Mouse (Mus musculus): ENCODE measurements around the gene Slc36a1. TPM values are rescaled to one million over a fixed set of nuclear protein-coding genes. Genes with fewer than 3 reads are reported as not detected.
A peak's percentile ranks its signal among the peaks of the same experiment; 100 is the strongest.

The Slc36a1 gene
- polyA plus RNA-seq, 1 experiment from 2014 or later, result 3.0 TPM

DNA sequence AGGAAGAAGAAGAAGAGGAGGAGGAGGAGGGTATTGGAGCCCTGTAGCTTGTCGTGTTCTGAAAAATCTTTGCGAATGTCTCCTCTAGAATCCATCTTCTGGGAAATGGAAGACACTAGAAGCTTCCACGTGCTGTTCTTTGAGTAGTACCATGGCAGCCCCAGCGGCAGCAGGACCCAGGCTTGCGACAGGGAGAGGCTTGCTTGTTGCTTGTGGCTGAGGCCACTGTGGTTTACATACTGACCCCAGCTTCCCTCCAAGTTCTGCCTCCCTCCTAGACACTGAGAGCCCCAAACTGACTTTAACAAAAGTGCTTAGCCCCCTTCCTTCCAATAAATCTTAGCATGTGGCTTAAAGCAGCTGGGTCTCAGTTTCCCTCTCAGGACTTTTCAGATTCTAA is 19.9 kb upstream of the Slc36a1 start:
- no peak overlapping the region for H3K4me2 ChIP-seq
- H3K4me3 ChIP-seq, result no peak overlapping the region
- H3K9me3 ChIP-seq, result no peaks in the 10 kb centered on the region
- H3K36me3 ChIP-seq, result no peaks in the 10 kb centered on the region
- H3K27ac ChIP-seq (replicated peaks), result no peak overlapping the region
- no peaks in the 10 kb centered on the region for H3K4me1 ChIP-seq (replicated peaks)
- no peak overlapping the region for H3K9ac ChIP-seq
- ATAC-seq (ENCODE audit: low read depth), result no peak
- WGBS, result 82% methylated on average over 5 of the region's 5 CpGs
- no peaks in the 10 kb centered on the region for H3K27me3 ChIP-seq

DNA sequence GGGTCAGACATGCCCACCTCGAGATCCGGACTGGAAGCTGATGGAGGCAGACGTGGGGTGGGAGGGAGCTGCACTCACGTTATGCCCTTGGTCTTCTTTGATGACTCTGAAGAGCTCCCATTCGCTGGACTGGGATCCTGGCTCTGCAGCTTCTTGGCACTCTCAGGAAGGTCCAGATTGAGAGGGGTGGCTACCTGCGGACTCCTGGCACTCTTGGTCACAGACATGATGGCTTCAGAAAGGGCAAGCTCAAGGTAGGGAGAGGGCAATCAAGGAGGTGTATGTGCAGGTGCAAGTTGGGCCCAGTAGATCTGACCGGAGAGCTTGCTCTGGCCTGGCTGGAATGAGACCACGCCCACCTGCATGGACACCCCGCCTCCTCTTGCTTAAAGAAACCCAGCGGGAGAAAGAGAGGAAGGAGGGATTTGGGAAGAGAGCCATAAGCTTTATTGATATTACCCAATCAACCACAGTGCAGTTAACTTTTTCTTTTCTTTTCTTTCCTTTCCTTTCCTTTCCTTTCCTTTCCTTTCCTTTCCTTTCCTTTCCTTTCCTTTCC is 19.3 kb upstream of the Slc36a1 start, which contains the start of gene Slc36a2:
Gene Slc36a2, minus strand, starts transcription at position 345 of the 559 bp plus-strand sequence.
- Histone ChIP-seq H3K36me3 (no peaks in the 10 kb centered on the region), H3K4me1 (replicated peaks) (no peaks in the 10 kb centered on the region), H3K27me3 (no peaks in the 10 kb centered on the region), H3K9me3 (no peaks in the 10 kb centered on the region), H3K9ac (no peak within 1 kb of the TSS), H3K4me2 (no peak within 1 kb of the TSS), H3K27ac (replicated peaks) (no peak within 1 kb of the TSS), H3K4me3 (no peak within 1 kb of the TSS)
- ATAC-seq (ENCODE audit: low read depth), result no peak
- 26% methylated on average over 10 of the region's 10 CpGs for WGBS

DNA sequence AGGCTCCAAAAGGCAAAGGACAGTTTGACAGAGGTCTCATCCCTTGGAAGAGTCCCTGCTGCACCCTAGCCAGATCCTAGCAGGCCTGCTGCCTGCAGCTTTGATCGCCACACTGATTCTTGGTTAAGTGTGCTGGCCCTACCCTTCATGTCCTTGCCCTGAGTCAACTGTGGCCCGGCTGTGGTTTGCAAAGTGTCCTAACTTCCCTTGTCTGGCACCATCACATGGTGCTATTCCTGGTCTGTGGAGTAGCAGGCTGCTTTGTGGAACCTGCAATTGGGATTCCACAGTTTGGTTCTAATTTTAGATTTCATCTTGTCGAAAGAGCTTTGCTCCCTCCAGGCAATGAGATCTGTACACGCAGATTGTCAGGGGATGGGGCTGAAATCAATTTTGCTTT is 16.9 kb upstream of the Slc36a1 start:
- no peak for ATAC-seq (ENCODE audit: low read depth)
- H3K4me3 ChIP-seq, result no peak overlapping the region
- H3K9me3 ChIP-seq, result no peaks in the 10 kb centered on the region
- no peaks in the 10 kb centered on the region for H3K4me1 ChIP-seq (replicated peaks)
- no peak overlapping the region for H3K9ac ChIP-seq
- no peaks in the 10 kb centered on the region for H3K27me3 ChIP-seq
- H3K27ac ChIP-seq (replicated peaks), result no peak overlapping the region
- no peak overlapping the region for H3K4me2 ChIP-seq
- no peaks in the 10 kb centered on the region for H3K36me3 ChIP-seq
- WGBS, result 92% methylated on average over 4 of the region's 4 CpGs

DNA sequence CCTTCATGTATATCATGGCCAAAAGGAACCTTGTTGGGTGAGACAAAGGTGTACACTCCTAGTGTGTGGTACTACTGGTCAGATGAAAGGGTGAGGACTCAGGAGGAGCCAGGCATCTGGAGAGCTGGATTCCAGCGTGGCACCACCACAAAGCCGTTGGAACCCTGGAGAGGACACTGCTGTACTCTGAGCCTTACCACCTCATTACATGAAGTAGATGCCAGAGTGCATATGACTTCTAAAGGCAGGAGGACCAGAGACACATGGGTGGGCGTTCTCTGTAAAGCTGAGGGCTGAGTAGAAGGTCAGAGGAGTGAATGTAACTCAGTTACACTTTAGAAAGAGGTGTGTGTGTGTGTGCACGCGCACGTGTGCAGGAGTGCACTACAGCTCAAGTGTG is 16.4 kb upstream of the Slc36a1 start:
- Histone ChIP-seq H3K4me2 (no peak overlapping the region), H3K27me3 (no peaks in the 10 kb centered on the region), H3K4me3 (no peak overlapping the region), H3K9me3 (no peaks in the 10 kb centered on the region), H3K27ac (replicated peaks) (no peak overlapping the region), H3K4me1 (replicated peaks) (no peaks in the 10 kb centered on the region), H3K9ac (no peak overlapping the region), H3K36me3 (no peaks in the 10 kb centered on the region)
- no peak for ATAC-seq (ENCODE audit: low read depth)
- 86% methylated on average over 6 of the region's 6 CpGs for WGBS

DNA sequence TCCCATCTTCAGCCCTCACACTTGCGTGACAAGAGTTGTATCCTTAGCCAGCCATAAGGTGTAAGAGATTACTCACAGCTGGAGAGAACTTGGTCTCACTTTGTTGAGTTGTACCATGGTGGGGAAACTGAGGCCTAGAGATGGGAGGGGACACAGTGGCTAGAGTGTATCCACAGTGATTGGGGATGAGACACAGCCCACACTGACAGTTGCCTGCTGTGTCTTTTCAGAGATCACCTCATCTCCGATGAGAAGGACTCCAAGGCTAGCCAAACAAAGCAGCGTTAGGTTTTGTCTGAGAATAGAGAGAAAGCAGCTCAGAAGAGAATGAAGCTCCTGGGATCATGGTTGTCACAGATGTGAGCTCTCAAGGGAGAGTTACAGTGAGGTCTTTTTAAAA is 13.9 kb upstream of the Slc36a1 start:
- no peak overlapping the region for H3K9ac ChIP-seq
- H3K4me3 ChIP-seq, result no peak overlapping the region
- H3K36me3 ChIP-seq, result no peaks in the 10 kb centered on the region
- ATAC-seq (ENCODE audit: low read depth), result no peak
- no peak overlapping the region for H3K27ac ChIP-seq (replicated peaks)
- WGBS, result 90% methylated on average over 3 of the region's 3 CpGs
- H3K27me3 ChIP-seq, result no peaks in the 10 kb centered on the region
- H3K4me1 ChIP-seq (replicated peaks), result no peaks in the 10 kb centered on the region
- H3K9me3 ChIP-seq, result no peaks in the 10 kb centered on the region
- H3K4me2 ChIP-seq, result no peak overlapping the region

DNA sequence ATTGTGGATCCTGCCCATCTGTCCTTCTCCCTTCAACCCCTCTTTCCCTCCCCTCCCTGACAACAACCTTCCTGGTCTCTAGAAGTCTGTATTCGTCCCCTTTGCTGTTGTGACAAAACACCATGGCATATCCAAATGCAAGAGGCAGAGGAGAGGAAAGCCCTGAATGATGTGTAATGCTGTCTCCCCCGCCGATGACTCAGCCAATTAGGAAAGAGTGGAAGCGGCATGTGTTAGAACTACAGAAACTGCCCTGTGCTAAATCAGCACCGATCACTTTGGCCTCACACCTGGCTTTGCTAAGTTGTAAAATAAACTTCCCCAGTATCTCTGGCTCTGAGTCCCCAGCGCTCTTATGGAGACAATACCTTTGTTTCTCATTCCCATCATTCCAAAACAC is 7.1 kb upstream of the Slc36a1 start:
- H3K4me1 ChIP-seq (replicated peaks), result no peaks in the 10 kb centered on the region
- ATAC-seq (ENCODE audit: low read depth), result no peak
- no peak overlapping the region for H3K4me2 ChIP-seq
- no peak overlapping the region for H3K9ac ChIP-seq
- 63% methylated on average over 6 of the region's 6 CpGs for WGBS
- no peak overlapping the region for H3K4me3 ChIP-seq
- no peak overlapping the region for H3K27ac ChIP-seq (replicated peaks)
- no peaks in the 10 kb centered on the region for H3K27me3 ChIP-seq
- H3K36me3 ChIP-seq, result no peaks in the 10 kb centered on the region
- H3K9me3 ChIP-seq, result no peaks in the 10 kb centered on the region

DNA sequence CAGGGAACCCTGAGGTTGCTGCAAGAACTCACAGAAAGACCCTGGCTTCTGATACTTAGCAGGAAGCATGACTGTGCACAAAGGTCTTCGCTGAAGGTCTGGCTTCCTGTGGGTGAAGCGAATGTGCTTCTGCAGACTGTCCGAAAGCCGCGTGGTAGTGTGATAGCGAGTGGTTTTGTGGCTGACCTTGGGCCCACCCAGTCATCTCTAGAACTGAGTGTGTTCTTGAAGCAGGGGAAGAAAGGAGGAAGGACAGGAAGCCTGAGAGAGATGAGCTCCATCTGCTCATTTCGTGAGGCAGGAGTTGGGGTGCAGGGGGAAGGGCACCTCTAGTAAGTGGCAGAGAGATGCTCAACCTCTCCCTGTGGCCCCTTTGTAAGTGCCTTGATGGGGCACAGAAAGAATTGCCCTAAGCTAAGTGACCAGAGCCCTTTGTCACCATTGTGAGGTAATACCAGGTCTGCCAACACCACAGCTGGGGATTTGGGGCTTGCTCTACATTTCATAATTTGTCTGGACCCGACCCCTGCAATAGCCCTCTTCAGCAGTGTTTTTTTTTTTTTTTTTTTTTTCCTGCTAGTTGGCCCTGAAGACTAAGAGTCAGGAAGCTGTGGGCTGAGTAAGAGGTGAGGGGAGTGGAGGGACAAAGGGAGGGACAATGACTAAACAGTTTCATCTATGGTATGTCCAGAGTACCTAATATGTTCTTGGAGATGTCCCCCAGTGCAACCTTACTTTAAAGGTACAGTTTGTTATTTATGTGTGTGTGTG is 6.2 kb upstream of the Slc36a1 start:
- Histone ChIP-seq H3K36me3 (no peaks in the 10 kb centered on the region), H3K9ac (no peak overlapping the region), H3K4me1 (replicated peaks) (no peaks in the 10 kb centered on the region), H3K27me3 (no peaks in the 10 kb centered on the region), H3K4me3 (no peak overlapping the region), H3K4me2 (no peak overlapping the region), H3K27ac (replicated peaks) (no peak overlapping the region), H3K9me3 (no peaks in the 10 kb centered on the region)
- ATAC-seq (ENCODE audit: low read depth), result no peak
- WGBS, result 82% methylated on average over 8 of the region's 8 CpGs

DNA sequence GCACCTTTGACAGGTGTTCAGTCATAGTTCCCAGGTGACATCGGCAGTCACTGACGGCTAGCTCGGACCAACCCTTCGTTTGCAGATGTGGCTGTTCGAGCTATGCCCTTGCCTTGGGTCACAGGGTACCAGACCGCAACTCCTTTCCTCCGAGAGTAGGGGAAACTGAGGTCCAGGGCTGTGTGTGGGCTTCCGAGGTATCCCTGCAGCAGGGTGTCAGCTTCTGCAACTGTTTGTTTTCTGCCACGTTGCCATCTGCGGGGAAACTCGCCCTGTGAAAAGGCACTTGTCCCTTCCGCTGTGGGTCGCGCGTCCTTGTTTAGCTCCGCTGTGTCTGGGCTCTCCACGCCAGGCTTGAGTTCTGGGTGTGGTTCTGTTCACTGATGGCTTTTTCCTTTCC is 452 bp downstream of the Slc36a1 start:
- Histone ChIP-seq H3K9ac (peak overlapping the region; percentile 92), H3K9me3 (no peaks in the 10 kb centered on the region), H3K4me1 (replicated peaks) (peaks cover 26% of the 10 kb centered on the region), H3K4me2 (peak overlapping the region; percentile 98), H3K27ac (replicated peaks) (peak overlapping the region; percentile 52), H3K27me3 (no peaks in the 10 kb centered on the region), H3K36me3 (no peaks in the 10 kb centered on the region), H3K4me3 (peak overlapping the region; percentile 90)
- peak; percentile 32 for ATAC-seq (ENCODE audit: low read depth)
- 6% methylated on average over 17 of the region's 17 CpGs for WGBS

DNA sequence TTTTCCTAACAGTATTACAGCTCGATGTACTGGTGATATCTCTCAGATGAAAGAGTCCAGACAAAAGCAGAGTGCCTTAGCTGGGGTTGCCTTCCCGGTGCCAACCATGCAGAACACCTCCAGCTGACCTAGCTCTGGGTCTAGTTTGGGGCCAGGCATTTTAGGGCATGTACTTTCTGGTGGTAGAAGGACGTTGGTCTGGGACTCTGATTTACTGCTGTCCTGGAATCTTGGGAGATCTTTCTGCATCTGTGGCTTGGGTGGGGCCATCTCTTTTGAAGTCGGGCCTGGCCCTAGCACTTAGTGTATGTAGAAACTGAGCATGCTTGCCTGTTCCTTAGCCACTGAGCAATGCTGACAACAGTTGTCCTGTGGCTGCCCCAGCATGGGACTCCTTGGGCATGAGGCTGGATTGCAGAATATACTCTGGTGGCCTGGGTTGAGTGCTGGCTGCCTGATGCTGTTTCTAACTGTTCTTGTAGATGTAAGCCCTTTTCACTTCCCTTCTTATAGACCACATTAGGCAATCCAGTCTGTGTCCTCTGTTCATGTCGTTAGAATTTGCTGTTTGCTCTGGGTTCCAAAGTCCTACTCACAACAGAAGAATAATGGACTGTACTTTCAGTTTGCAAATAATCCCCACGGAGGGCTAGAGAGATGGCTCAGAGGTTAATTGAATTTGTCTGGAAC is 4.0 kb downstream of the Slc36a1 start:
- Histone ChIP-seq H3K36me3 (no peaks in the 10 kb centered on the region), H3K27ac (replicated peaks) (no peak overlapping the region), H3K4me1 (replicated peaks) (peaks cover 38% of the 10 kb centered on the region), H3K9ac (no peak overlapping the region), H3K4me3 (no peak overlapping the region), H3K4me2 (no peak overlapping the region), H3K27me3 (no peaks in the 10 kb centered on the region), H3K9me3 (no peaks in the 10 kb centered on the region)
- 66% methylated on average over 6 of the region's 6 CpGs for WGBS
- ATAC-seq (ENCODE audit: low read depth), result no peak

DNA sequence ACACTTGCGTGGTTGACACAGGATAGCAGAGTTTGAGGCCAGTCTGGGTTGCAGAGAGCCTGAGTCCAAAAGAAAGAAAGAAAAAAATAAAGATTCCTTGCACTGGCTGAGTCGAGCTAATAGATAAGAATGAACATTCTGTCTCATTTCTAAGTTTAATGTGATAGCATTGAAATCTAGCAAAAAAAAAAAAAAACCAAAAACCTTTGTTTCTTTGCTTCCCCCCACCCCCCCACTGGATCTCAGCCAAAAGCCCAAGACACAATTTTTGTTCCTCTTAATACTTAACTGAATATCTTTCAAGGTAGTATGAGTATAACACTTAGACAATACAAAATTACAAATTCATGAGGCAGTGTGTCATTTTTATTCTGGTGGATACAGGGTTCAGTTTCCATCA is 4.9 kb downstream of the Slc36a1 start:
- WGBS, result 81% methylated on average over 2 of the region's 2 CpGs
- no peaks in the 10 kb centered on the region for H3K9me3 ChIP-seq
- H3K36me3 ChIP-seq, result no peaks in the 10 kb centered on the region
- no peak overlapping the region for H3K4me2 ChIP-seq
- H3K27ac ChIP-seq (replicated peaks), result no peak overlapping the region
- no peaks in the 10 kb centered on the region for H3K27me3 ChIP-seq
- ATAC-seq (ENCODE audit: low read depth), result no peak
- peaks cover 38% of the 10 kb centered on the region for H3K4me1 ChIP-seq (replicated peaks)
- no peak overlapping the region for H3K9ac ChIP-seq
- H3K4me3 ChIP-seq, result no peak overlapping the region

DNA sequence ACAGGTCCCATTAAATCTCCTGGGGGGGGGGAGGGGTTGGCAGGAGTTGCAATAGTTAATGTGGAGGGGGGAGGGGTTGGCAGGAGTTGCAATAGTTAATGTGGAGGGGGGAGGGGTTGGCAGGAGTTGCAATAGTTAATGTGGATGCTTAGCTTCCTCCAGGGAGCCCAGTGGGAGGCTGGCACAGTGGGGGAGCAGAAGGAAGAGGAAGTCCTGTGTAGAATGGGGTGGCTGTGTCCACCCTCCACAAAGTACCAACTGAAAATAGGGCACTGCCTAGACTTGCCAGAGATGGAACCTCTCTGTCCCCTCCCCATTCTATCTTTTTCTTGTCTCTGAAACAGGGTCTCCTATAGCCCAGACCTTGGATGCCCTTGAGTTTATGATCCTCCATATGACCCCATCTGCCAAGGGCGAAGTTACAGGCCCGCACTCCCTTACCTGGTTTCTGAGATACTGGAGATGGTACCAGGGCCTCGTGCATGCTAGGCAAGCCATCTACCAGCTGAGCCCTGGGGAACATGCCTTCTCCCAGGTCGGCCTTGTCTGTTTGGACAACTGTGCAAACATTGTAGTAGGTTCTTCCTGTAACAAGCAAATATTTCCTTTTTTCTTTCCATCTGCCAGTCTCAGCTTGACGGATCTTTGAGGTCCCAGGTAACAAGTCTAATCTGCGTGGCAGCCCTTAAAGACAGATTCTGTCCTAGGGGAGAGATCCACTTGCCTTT is 5.6 kb downstream of the Slc36a1 start:
- 81% methylated on average over 6 of the region's 6 CpGs for WGBS
- H3K36me3 ChIP-seq, result peaks cover under 1% of the 10 kb centered on the region; the same call in 1 of the 2 replicates
- H3K27me3 ChIP-seq, result no peaks in the 10 kb centered on the region
- no peak overlapping the region for H3K4me3 ChIP-seq
- H3K9me3 ChIP-seq, result no peaks in the 10 kb centered on the region
- H3K4me2 ChIP-seq, result no peak overlapping the region
- no peak overlapping the region for H3K27ac ChIP-seq (replicated peaks)
- ATAC-seq (ENCODE audit: low read depth), result no peak
- H3K9ac ChIP-seq, result no peak overlapping the region
- peaks cover 33% of the 10 kb centered on the region for H3K4me1 ChIP-seq (replicated peaks)

DNA sequence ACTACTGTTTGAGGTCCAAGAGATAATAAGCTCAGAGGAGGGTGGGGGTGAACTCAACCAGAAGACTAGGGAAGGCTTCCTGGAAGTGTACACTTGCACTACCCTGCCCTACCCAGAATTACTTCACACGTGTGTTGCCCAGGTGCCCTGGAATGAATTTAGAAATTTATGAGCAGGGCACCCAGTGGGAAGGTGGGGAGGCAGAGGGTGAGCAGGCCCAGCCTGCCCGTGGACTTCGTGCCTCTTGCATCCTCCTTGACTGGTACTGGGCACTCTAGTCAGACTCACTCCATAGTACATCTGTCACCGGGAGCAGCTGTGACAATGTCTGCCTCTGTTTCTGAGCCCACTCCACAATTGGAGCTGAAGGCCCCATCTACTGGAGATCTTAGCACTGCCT is 9.4 kb downstream of the Slc36a1 start:
- Histone ChIP-seq H3K4me1 (replicated peaks) (peaks cover 16% of the 10 kb centered on the region), H3K4me3 (no peak overlapping the region), H3K27ac (replicated peaks) (no peak overlapping the region), H3K27me3 (no peaks in the 10 kb centered on the region), H3K4me2 (no peak overlapping the region), H3K9ac (no peak overlapping the region), H3K9me3 (no peaks in the 10 kb centered on the region), H3K36me3 (peaks cover 22% of the 10 kb centered on the region)
- 95% methylated on average over 4 of the region's 4 CpGs for WGBS
- ATAC-seq (ENCODE audit: low read depth), result no peak
